Mouse (Mus musculus) G1E (cell line): ENCODE data around the gene Icmt. TPM values are rescaled to one million over a fixed set of nuclear protein-coding genes. Genes with fewer than 3 reads are reported as not detected.

Source experiments
- ATAC-seq: 2 replicates; pipeline ENCODE4 v1.8.0; 2016; ENCODE audit warnings: mild to moderate bottlenecking; ENCODE audit not compliant: insufficient number of reproducible peaks, poor library complexity, low FRiP score, severe bottlenecking; ENCODE audit errors: extremely low read depth
- DNase-seq: peaks from one replicate; pipeline ENCODE4 v3.0.0; 2012; ENCODE audit warnings: low spot score
- H3K27me3 ChIP-seq: 2 replicates; pipeline ENCODE4 v1.6.1; 2012; ENCODE audit warnings: mild to moderate bottlenecking, low read length, inconsistent platforms; ENCODE audit not compliant: insufficient read depth
- H3K36me3 ChIP-seq: replicated peaks from 2 replicates; pipeline ENCODE3; 2012; ENCODE audit warnings: mild to moderate bottlenecking, inconsistent platforms
- H3K4me1 ChIP-seq: 2 replicates; pipeline ENCODE4 v1.6.1; 2012; ENCODE audit warnings: low read depth, low read length, inconsistent platforms, mixed read lengths; ENCODE audit not compliant: insufficient read depth
- H3K4me3 ChIP-seq: 2 replicates; pipeline ENCODE4 v1.5.1; 2012; ENCODE audit warnings: low read depth, mild to moderate bottlenecking, inconsistent platforms, low read length, moderate library complexity, mixed read lengths
- H3K9me3 ChIP-seq: replicated peaks from 2 replicates; pipeline ENCODE4 v1.6.1; 2012; ENCODE audit warnings: inconsistent platforms
- CTCF ChIP-seq: IDR thresholded peaks from 2 replicates; pipeline ENCODE4 v1.5.1; 2012; ENCODE audit warnings: low read depth, low read length, inconsistent platforms, mixed read lengths
- GATA1 ChIP-seq: IDR thresholded peaks from 2 replicates; pipeline ENCODE4 v1.6.1; 2012; ENCODE audit warnings: borderline replicate concordance, low read length, inconsistent platforms, mixed read lengths
- GATA2 ChIP-seq: IDR thresholded peaks from 2 replicates; pipeline ENCODE4 v1.6.1; 2012; ENCODE audit warnings: low read depth, low read length, inconsistent platforms, borderline replicate concordance
- POLR2AphosphoS5 ChIP-seq: IDR thresholded peaks from 2 replicates; pipeline ENCODE4 v1.6.1; 2012; ENCODE audit warnings: low read depth, low read length, inconsistent platforms; ENCODE audit not compliant: insufficient replicate concordance
- TAL1 ChIP-seq: conservative IDR thresholded peaks from 2 replicates; pipeline ENCODE4 v1.6.1; 2012; ENCODE audit warnings: low read depth, low read length, inconsistent platforms, mixed read lengths
- polyA plus RNA-seq: library from polyadenylated mRNA; stranded (reverse); fragments of >175 nt; gene quantifications from 2 replicates; pipeline ENCODE4 v1.2.3, GENCODE M21; 2012
- total RNA-seq, 2 experiments: library from RNA; stranded (forward) in 1 of 2; stranded (reverse) in 1 of 2; fragments of 200-1000 nt in 1 of 2; fragments of >200 nt in 1 of 2; fragmentation: Nextera tagmentation in 1 of 2; gene quantifications; 2 replicates each; pipeline ENCODE4 v1.2.3; 2014 to 2017

Icmt gene
- total and polyA plus RNA-seq, 3 experiments = 19.0 to 21.9 (median 21.5) TPM

DNA sequence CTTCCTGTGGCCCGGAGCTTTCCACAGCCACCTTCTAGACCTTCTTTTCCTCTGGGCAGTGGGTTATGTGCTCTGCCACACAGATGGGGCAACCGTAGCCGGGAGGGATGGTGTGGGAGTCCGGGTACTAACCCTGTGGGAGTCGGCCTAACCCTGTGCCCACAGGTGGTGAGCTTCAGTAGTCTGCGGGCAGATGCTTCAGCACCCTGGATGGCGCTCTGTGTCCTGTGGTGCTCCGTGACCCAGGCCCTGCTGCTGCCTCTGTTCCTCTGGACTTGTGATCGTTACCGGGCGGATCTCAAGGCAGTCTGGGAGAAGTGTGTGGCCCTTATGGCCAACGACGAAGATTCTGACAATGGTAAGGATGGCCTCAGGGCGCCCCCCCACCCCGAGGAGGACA is 15.4 kb upstream of the Icmt start:
- no peak for TF ChIP-seq GATA2
- no peak for TF ChIP-seq POLR2AphosphoS5
- TF ChIP-seq TAL1 = no peak
- no peak for TF ChIP-seq GATA1
- no peak for TF ChIP-seq CTCF
- Histone ChIP-seq H3K9me3 (peaks cover 33% of the 10 kb centered on the region), H3K4me1 (no peaks in the 10 kb centered on the region), H3K36me3 (no peaks in the 10 kb centered on the region), H3K4me3 (no peak overlapping the region), H3K27me3 (peaks cover 6% of the 10 kb centered on the region; the same call in 1 of the 2 replicates)
- DNase-seq = no peak
- ATAC-seq = no peak

- H3K36me3 ChIP-seq = no peaks in the 10 kb centered on the region
- no peak for TF ChIP-seq CTCF
- TF ChIP-seq TAL1 = no peak
- no peak for TF ChIP-seq POLR2AphosphoS5
- TF ChIP-seq GATA2 = no peak
- TF ChIP-seq GATA1 = no peak
- H3K9me3 ChIP-seq = peaks cover 33% of the 10 kb centered on the region
- ATAC-seq (no peak), DNase-seq (no peak)
- no peaks in the 10 kb centered on the region for H3K4me1 ChIP-seq
- peaks cover 6% of the 10 kb centered on the region; the same call in 1 of the 2 replicates for H3K27me3 ChIP-seq
- no peak overlapping the region; the same call in 1 of the 2 replicates for H3K4me3 ChIP-seq
Observed at GRCm38 (mm10) chr4:152282721-152283120, 14.3 kb upstream of the Icmt start.

- H3K27me3 ChIP-seq = peaks cover 6% of the 10 kb centered on the region; the same call in 1 of the 2 replicates
- no peak overlapping the region; the same call in 1 of the 2 replicates for H3K4me3 ChIP-seq
- DNase-seq = no peak
- no peak for ATAC-seq
- TF ChIP-seq GATA1 (no peak), TAL1 (no peak), CTCF (no peak), POLR2AphosphoS5 (no peak), GATA2 (no peak)
- no peaks in the 10 kb centered on the region for H3K36me3 ChIP-seq
- peaks cover 34% of the 10 kb centered on the region for H3K9me3 ChIP-seq
- H3K4me1 ChIP-seq = no peaks in the 10 kb centered on the region
Observed at GRCm38 (mm10) chr4:152283186-152283950, 13.7 kb upstream of the Icmt start.

DNA sequence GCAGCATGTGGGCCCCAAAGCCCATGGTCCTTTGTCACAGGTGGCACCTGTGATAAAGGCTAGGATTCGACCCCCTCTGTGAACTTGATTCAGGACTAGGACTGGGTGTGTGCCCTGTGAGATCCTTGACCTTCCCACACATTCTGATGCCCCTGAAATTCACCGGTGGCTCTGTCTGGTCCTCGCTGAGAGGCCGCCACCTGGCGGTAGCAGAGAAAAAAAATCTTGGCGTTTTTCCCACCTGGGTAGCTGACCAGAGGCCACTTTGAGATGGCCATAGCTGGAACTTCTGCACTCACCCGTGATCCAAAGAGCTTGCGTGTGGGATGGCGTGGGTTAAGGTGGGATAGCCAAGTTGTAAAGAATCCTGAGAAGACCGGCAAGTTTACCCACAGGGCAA is 11.5 kb upstream of the Icmt start:
- Histone ChIP-seq H3K9me3 (peaks cover 32% of the 10 kb centered on the region), H3K4me3 (no peak overlapping the region), H3K27me3 (peaks cover 4% of the 10 kb centered on the region; the same call in 1 of the 2 replicates), H3K4me1 (no peaks in the 10 kb centered on the region), H3K36me3 (no peaks in the 10 kb centered on the region)
- TF ChIP-seq GATA2 (no peak), TAL1 (no peak)
- ATAC-seq (no peak), DNase-seq (no peak)

DNA sequence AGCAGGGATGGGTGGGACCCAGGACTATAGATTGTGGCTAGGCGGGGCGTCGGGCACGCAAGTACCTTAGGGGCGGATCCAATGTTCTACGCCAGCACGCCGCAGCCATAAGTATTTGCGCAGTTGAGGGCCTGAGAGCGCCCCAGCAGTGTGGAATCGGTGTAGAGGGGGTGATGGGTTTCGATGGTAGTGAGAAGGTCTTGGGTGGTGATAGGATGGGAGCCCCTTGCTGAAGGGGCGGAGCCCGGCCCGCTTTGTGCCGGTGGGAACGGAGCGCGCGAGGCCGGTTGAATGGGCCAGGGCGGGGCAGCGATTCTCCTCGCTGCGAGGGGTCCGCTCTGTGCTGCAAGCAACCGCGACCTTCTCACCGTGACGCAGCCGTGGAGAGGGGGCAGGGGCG is 10.8 kb upstream of the Icmt start:
- TF ChIP-seq GATA1 = no peak
- no peak for TF ChIP-seq GATA2
- no peak for TF ChIP-seq CTCF
- no peak for TF ChIP-seq POLR2AphosphoS5
- TF ChIP-seq TAL1 = no peak
- Histone ChIP-seq H3K36me3 (no peaks in the 10 kb centered on the region), H3K9me3 (peaks cover 32% of the 10 kb centered on the region), H3K4me3 (no peak overlapping the region), H3K27me3 (peaks cover 4% of the 10 kb centered on the region; the same call in 1 of the 2 replicates), H3K4me1 (no peaks in the 10 kb centered on the region)
- ATAC-seq (no peak), DNase-seq (no peak)

- no peak for TF ChIP-seq TAL1
- no peak for TF ChIP-seq GATA2
- no peak for TF ChIP-seq POLR2AphosphoS5
- TF ChIP-seq CTCF = no peak
- TF ChIP-seq GATA1 = no peak
- no peaks in the 10 kb centered on the region for H3K36me3 ChIP-seq
- peaks cover 27% of the 10 kb centered on the region for H3K9me3 ChIP-seq
- no peak for ATAC-seq
- H3K4me1 ChIP-seq = no peaks in the 10 kb centered on the region
- no peak for DNase-seq
- H3K4me3 ChIP-seq = no peak overlapping the region
- H3K27me3 ChIP-seq = no peaks in the 10 kb centered on the region
Observed at GRCm38 (mm10) chr4:152286887-152287286, 10.1 kb upstream of the Icmt start.
